Mouse (Mus musculus): ENCODE measurements around the gene Pcif1. TPM values are rescaled to one million over a fixed set of nuclear protein-coding genes. Genes with fewer than 3 reads are reported as not detected.

Pcif1 gene
- polyA plus RNA-seq, 1 experiment from 2014 or later, result 76.5 TPM

GRCm38 (mm10) chr2:164864593-164864992 lies 14.5 kb upstream of the Pcif1 start:
- ATAC-seq (replicated peaks; ENCODE audit: low FRiP score, low read depth) (no peak), DNase-seq (ENCODE audit: low spot score) (no peak)
- no peak overlapping the region for H3K9ac ChIP-seq (ENCODE audit: low read depth, low read length)
- no peak for TF ChIP-seq CTCF (IDR thresholded peaks at IDR 0.05; ENCODE audit: low read depth)
- H3K27ac ChIP-seq, result no peak overlapping the region
- H3K4me1 ChIP-seq (replicated peaks; ENCODE audit: insufficient read depth, low read length), result peaks cover 5% of the 10 kb centered on the region; the same call in 1 of the 2 replicates
- H3K4me3 ChIP-seq (replicated peaks; ENCODE audit: low read depth, low read length), result no peak overlapping the region
- no peaks in the 10 kb centered on the region for H3K27me3 ChIP-seq (ENCODE audit: insufficient read depth, low read length)
- 67% methylated on average over 4 of the region's 4 CpGs for WGBS
- H3K9me3 ChIP-seq (replicated peaks; ENCODE audit: low read length), result no peaks in the 10 kb centered on the region
- no peaks in the 10 kb centered on the region for H3K36me3 ChIP-seq (ENCODE audit: insufficient read depth, low read length)
- H3K4me2 ChIP-seq (ENCODE audit: low read length), result no peak overlapping the region

- Histone ChIP-seq H3K9me3 (replicated peaks; ENCODE audit: low read length) (no peaks in the 10 kb centered on the region), H3K36me3 (ENCODE audit: insufficient read depth, low read length) (no peaks in the 10 kb centered on the region), H3K9ac (ENCODE audit: low read depth, low read length) (no peak overlapping the region), H3K4me1 (replicated peaks; ENCODE audit: insufficient read depth, low read length) (no peaks in the 10 kb centered on the region), H3K4me3 (replicated peaks; ENCODE audit: low read depth, low read length) (no peak overlapping the region), H3K27me3 (ENCODE audit: insufficient read depth, low read length) (no peaks in the 10 kb centered on the region), H3K4me2 (ENCODE audit: low read length) (no peak overlapping the region), H3K27ac (peak overlapping the region; percentile 71)
- ATAC-seq (replicated peaks; ENCODE audit: low FRiP score, low read depth) (peak; percentile 46; the same call in 1 of the 2 replicates), DNase-seq (ENCODE audit: low spot score) (peak; percentile 72)
- 25% methylated on average over 16 of the region's 16 CpGs for WGBS
- TF ChIP-seq CTCF (IDR thresholded peaks at IDR 0.05; ENCODE audit: low read depth), result 0 out of 2 replicates have a peak, but pooled peaks have one; percentile 17
These were observed 12.2 kb upstream of the Pcif1 start for GRCm38 (mm10) chr2:164866741-164867551.

- 93% methylated on average over 7 of the region's 7 CpGs for WGBS
- H3K36me3 ChIP-seq (ENCODE audit: insufficient read depth, low read length), result no peaks in the 10 kb centered on the region
- H3K4me2 ChIP-seq (ENCODE audit: low read length), result no peak overlapping the region
- no peaks in the 10 kb centered on the region for H3K9me3 ChIP-seq (replicated peaks; ENCODE audit: low read length)
- no peak overlapping the region for H3K4me3 ChIP-seq (replicated peaks; ENCODE audit: low read depth, low read length)
- peak; percentile 66 for TF ChIP-seq CTCF (IDR thresholded peaks at IDR 0.05; ENCODE audit: low read depth)
- no peak for ATAC-seq (replicated peaks; ENCODE audit: low FRiP score, low read depth)
- no peaks in the 10 kb centered on the region for H3K27me3 ChIP-seq (ENCODE audit: insufficient read depth, low read length)
- peak overlapping the region; percentile 71 for H3K27ac ChIP-seq
- no peak overlapping the region for H3K9ac ChIP-seq (ENCODE audit: low read depth, low read length)
- no peaks in the 10 kb centered on the region for H3K4me1 ChIP-seq (replicated peaks; ENCODE audit: insufficient read depth, low read length)
- no peak for DNase-seq (ENCODE audit: low spot score)
These were observed 11.5 kb upstream of the Pcif1 start for GRCm38 (mm10) chr2:164867566-164867965.

GRCm38 (mm10) chr2:164868491-164868890 lies 10.6 kb upstream of the Pcif1 start:
- H3K36me3 ChIP-seq (ENCODE audit: insufficient read depth, low read length), result no peaks in the 10 kb centered on the region
- no peak for DNase-seq (ENCODE audit: low spot score)
- H3K27me3 ChIP-seq (ENCODE audit: insufficient read depth, low read length), result no peaks in the 10 kb centered on the region
- H3K4me1 ChIP-seq (replicated peaks; ENCODE audit: insufficient read depth, low read length), result no peaks in the 10 kb centered on the region
- no peak overlapping the region for H3K4me3 ChIP-seq (replicated peaks; ENCODE audit: low read depth, low read length)
- no peak overlapping the region for H3K4me2 ChIP-seq (ENCODE audit: low read length)
- no peak for ATAC-seq (replicated peaks; ENCODE audit: low FRiP score, low read depth)
- TF ChIP-seq CTCF (IDR thresholded peaks at IDR 0.05; ENCODE audit: low read depth), result no peak
- H3K27ac ChIP-seq, result no peak overlapping the region
- H3K9me3 ChIP-seq (replicated peaks; ENCODE audit: low read length), result no peaks in the 10 kb centered on the region
- H3K9ac ChIP-seq (ENCODE audit: low read depth, low read length), result no peak overlapping the region
- WGBS, result 51% methylated on average over 7 of the region's 7 CpGs

GRCm38 (mm10) chr2:164871602-164872303 lies 7.4 kb upstream of the Pcif1 start:
- TF ChIP-seq CTCF (IDR thresholded peaks at IDR 0.05; ENCODE audit: low read depth), result no peak
- Histone ChIP-seq H3K36me3 (ENCODE audit: insufficient read depth, low read length) (no peaks in the 10 kb centered on the region), H3K4me2 (ENCODE audit: low read length) (no peak overlapping the region), H3K9ac (ENCODE audit: low read depth, low read length) (no peak overlapping the region), H3K4me1 (replicated peaks; ENCODE audit: insufficient read depth, low read length) (no peaks in the 10 kb centered on the region; the same call in 1 of the 2 replicates), H3K4me3 (replicated peaks; ENCODE audit: low read depth, low read length) (no peak overlapping the region), H3K9me3 (replicated peaks; ENCODE audit: low read length) (no peaks in the 10 kb centered on the region), H3K27ac (no peak overlapping the region), H3K27me3 (ENCODE audit: insufficient read depth, low read length) (no peaks in the 10 kb centered on the region)
- ATAC-seq (replicated peaks; ENCODE audit: low FRiP score, low read depth), result no peak
- no peak for DNase-seq (ENCODE audit: low spot score)
- 56% methylated on average over 6 of the region's 6 CpGs for WGBS

GRCm38 (mm10) chr2:164873621-164874020 lies 5.5 kb upstream of the Pcif1 start:
- Histone ChIP-seq H3K27me3 (ENCODE audit: insufficient read depth, low read length) (no peaks in the 10 kb centered on the region), H3K4me3 (replicated peaks; ENCODE audit: low read depth, low read length) (no peak overlapping the region), H3K4me1 (replicated peaks; ENCODE audit: insufficient read depth, low read length) (peaks cover 3% of the 10 kb centered on the region; the same call in 1 of the 2 replicates), H3K9ac (ENCODE audit: low read depth, low read length) (0 out of 2 replicates have a peak overlapping the region, but pooled peaks have one; percentile 4), H3K9me3 (replicated peaks; ENCODE audit: low read length) (no peaks in the 10 kb centered on the region), H3K36me3 (ENCODE audit: insufficient read depth, low read length) (no peaks in the 10 kb centered on the region), H3K27ac (peak overlapping the region; percentile 84), H3K4me2 (ENCODE audit: low read length) (no peak overlapping the region; the same call in 1 of the 2 replicates)
- WGBS, result 39% methylated on average over 3 of the region's 3 CpGs
- ATAC-seq (replicated peaks; ENCODE audit: low FRiP score, low read depth) (no peak), DNase-seq (ENCODE audit: low spot score) (peak; percentile 41)
- TF ChIP-seq CTCF (IDR thresholded peaks at IDR 0.05; ENCODE audit: low read depth), result no peak

Measured in kidney, postnatal 0 days (tissue).